Mouse (Mus musculus) midbrain, embryonic 11.5 days (tissue): Measurements from ENCODE around the gene Madd. TPM values are rescaled to one million over a fixed set of nuclear protein-coding genes. Genes with fewer than 3 reads are reported as not detected.

Experiments used
- ATAC-seq: fragments of 200-750 bp; cut with Nextera tagmentation; 2 replicates; pipeline ENCODE4 v1.8.0; 2017; ENCODE audit warnings: moderate TSS enrichment, moderate library complexity; ENCODE audit not compliant: low FRiP score
- DNase-seq: peaks from one replicate; pipeline ENCODE4 v3.0.0; 2015; ENCODE audit warnings: low spot score; ENCODE audit errors: missing footprints
- H3K27ac ChIP-seq: fragments of 300-500 bp; sonication (generic); 2 replicates; pipeline ENCODE4 v1.5.1; 2014; ENCODE audit warnings: low read depth, low read length
- H3K27me3 ChIP-seq: fragments of 300-500 bp; sonication (generic); 2 replicates; pipeline ENCODE4 v1.6.1; 2014; ENCODE audit warnings: mild to moderate bottlenecking, low read length, moderate library complexity, mixed read lengths; ENCODE audit not compliant: control insufficient read depth, insufficient read depth
- H3K36me3 ChIP-seq: fragments of 300-500 bp; sonication (generic); 2 replicates; pipeline ENCODE4 v1.6.1; 2014; ENCODE audit warnings: mild to moderate bottlenecking, low read length, moderate library complexity, mixed read lengths; ENCODE audit not compliant: control insufficient read depth, insufficient read depth
- H3K4me1 ChIP-seq: fragments of 300-500 bp; sonication (generic); 2 replicates; pipeline ENCODE4 v1.6.1; 2014; ENCODE audit warnings: low read length; ENCODE audit not compliant: control insufficient read depth, insufficient read depth
- H3K4me2 ChIP-seq: fragments of 300-500 bp; sonication (generic); 2 replicates; pipeline ENCODE4 v1.6.1; 2014; ENCODE audit warnings: mild to moderate bottlenecking, moderate library complexity
- H3K4me3 ChIP-seq: fragments of 300-500 bp; sonication (generic); 2 replicates; pipeline ENCODE4 v1.5.1; 2014; ENCODE audit warnings: low read depth, low read length
- H3K9ac ChIP-seq: fragments of 300-500 bp; sonication (generic); 2 replicates; pipeline ENCODE4 v1.6.1; 2014; ENCODE audit warnings: low read length
- H3K9me3 ChIP-seq: fragments of 300-500 bp; sonication (generic); 2 replicates; pipeline ENCODE4 v1.6.1; 2016; ENCODE audit warnings: low read length; ENCODE audit not compliant: control insufficient read depth
- WGBS: fragments of 180-500 bp; shearing (Covaris S2); extraction: QIAGEN DNeasy Blood & Tissue Kit; methylation state at CpG from one replicate; pipeline ENCODE4 v1.1.7; 2014; 5-methylcytosine and 5-hydroxymethylcytosine counted together
- polyA plus RNA-seq: library from polyadenylated mRNA; unstranded; fragments of >200 nt; fragmentation: Nextera tagmentation; extraction: Ambion mirVana; gene quantifications from 2 replicates; pipeline ENCODE4 v1.2.1, GENCODE M21; 2014

Madd gene
- polyA plus RNA-seq, 1 experiment from 2014 or later: 17.3 TPM

GRCm38 (mm10) chr2:91109241-91109640 is 74.4 kb downstream of the Madd start:
- H3K4me1 ChIP-seq: no peaks in the 10 kb centered on the region
- no peak overlapping the region for H3K9ac ChIP-seq
- H3K27me3 ChIP-seq: no peaks in the 10 kb centered on the region
- H3K36me3 ChIP-seq: no peaks in the 10 kb centered on the region
- DNase-seq (no peak), ATAC-seq (no peak)
- no peak overlapping the region for H3K27ac ChIP-seq
- no peak overlapping the region for H3K4me3 ChIP-seq
- 83% methylated on average over 5 of the region's 5 CpGs for WGBS
- no peak overlapping the region for H3K4me2 ChIP-seq
- H3K9me3 ChIP-seq: no peaks in the 10 kb centered on the region

GRCm38 (mm10) chr2:91108156-91108555 is 75.5 kb downstream of the Madd start:
- 83% methylated on average over 3 of the region's 3 CpGs for WGBS
- ATAC-seq: no peak

GRCm38 (mm10) chr2:91101124-91101740 is 82.4 kb downstream of the Madd start:
- H3K36me3 ChIP-seq: no peaks in the 10 kb centered on the region
- no peak overlapping the region for H3K4me3 ChIP-seq
- DNase-seq (peak; percentile 98), ATAC-seq (peak; percentile 81)
- H3K9ac ChIP-seq: no peak overlapping the region
- no peaks in the 10 kb centered on the region for H3K4me1 ChIP-seq
- no peak overlapping the region for H3K27ac ChIP-seq
- no peak overlapping the region for H3K4me2 ChIP-seq
- 15% methylated on average over 7 of the region's 7 CpGs for WGBS
- no peaks in the 10 kb centered on the region for H3K9me3 ChIP-seq
- no peaks in the 10 kb centered on the region for H3K27me3 ChIP-seq

More at GRCm38 (mm10) chr2:91108156-91108555, 75.5 kb downstream of the Madd start:
- Histone ChIP-seq H3K4me3 (no peak overlapping the region), H3K36me3 (no peaks in the 10 kb centered on the region), H3K9me3 (no peaks in the 10 kb centered on the region), H3K27me3 (no peaks in the 10 kb centered on the region), H3K27ac (no peak overlapping the region), H3K4me1 (no peaks in the 10 kb centered on the region), H3K4me2 (no peak overlapping the region), H3K9ac (no peak overlapping the region)
- no peak for DNase-seq

- WGBS: 88% methylated on average over 2 of the region's 2 CpGs
- H3K4me2 ChIP-seq: no peak overlapping the region
- no peak overlapping the region for H3K9ac ChIP-seq
- no peaks in the 10 kb centered on the region for H3K27me3 ChIP-seq
- H3K4me3 ChIP-seq: no peak overlapping the region
- no peak for ATAC-seq
- DNase-seq: no peak
- no peaks in the 10 kb centered on the region for H3K4me1 ChIP-seq
- no peaks in the 10 kb centered on the region for H3K9me3 ChIP-seq
- H3K36me3 ChIP-seq: no peaks in the 10 kb centered on the region
- no peak overlapping the region for H3K27ac ChIP-seq
Observed at GRCm38 (mm10) chr2:91098156-91098555, 85.5 kb downstream of the Madd start.

GRCm38 (mm10) chr2:91097015-91097414 is 86.6 kb downstream of the Madd start:
- DNase-seq: no peak
- no peak for ATAC-seq
- H3K9ac ChIP-seq: no peak overlapping the region
- no peak overlapping the region for H3K27ac ChIP-seq
- H3K27me3 ChIP-seq: no peaks in the 10 kb centered on the region
- H3K36me3 ChIP-seq: no peaks in the 10 kb centered on the region
- no peaks in the 10 kb centered on the region for H3K9me3 ChIP-seq
- no peak overlapping the region for H3K4me2 ChIP-seq
- H3K4me1 ChIP-seq: no peaks in the 10 kb centered on the region
- 74% methylated on average over 10 of the region's 10 CpGs for WGBS
- H3K4me3 ChIP-seq: no peak overlapping the region

- 76% methylated on average over 14 of the region's 14 CpGs for WGBS
- DNase-seq (no peak), ATAC-seq (no peak)
- H3K4me3 ChIP-seq: no peak overlapping the region
- no peaks in the 10 kb centered on the region for H3K9me3 ChIP-seq
- H3K4me2 ChIP-seq: no peak overlapping the region
- no peak overlapping the region for H3K9ac ChIP-seq
- H3K27me3 ChIP-seq: no peaks in the 10 kb centered on the region
- H3K27ac ChIP-seq: no peak overlapping the region
- H3K36me3 ChIP-seq: no peaks in the 10 kb centered on the region
- no peaks in the 10 kb centered on the region for H3K4me1 ChIP-seq
Observed at GRCm38 (mm10) chr2:91096524-91096923, 87.1 kb downstream of the Madd start.

- Histone ChIP-seq H3K9me3 (no peaks in the 10 kb centered on the region), H3K36me3 (no peaks in the 10 kb centered on the region), H3K27me3 (no peaks in the 10 kb centered on the region), H3K9ac (no peak overlapping the region), H3K4me1 (no peaks in the 10 kb centered on the region), H3K4me3 (no peak overlapping the region), H3K27ac (no peak overlapping the region), H3K4me2 (no peak overlapping the region)
- DNase-seq (no peak), ATAC-seq (no peak)
- 77% methylated on average over 6 of the region's 6 CpGs for WGBS
Observed at GRCm38 (mm10) chr2:91090827-91091226, 92.8 kb downstream of the Madd start.

- H3K4me2 ChIP-seq: no peak overlapping the region
- H3K4me1 ChIP-seq: no peaks in the 10 kb centered on the region
- H3K27me3 ChIP-seq: no peaks in the 10 kb centered on the region
- ATAC-seq (no peak), DNase-seq (no peak)
- H3K36me3 ChIP-seq: no peaks in the 10 kb centered on the region
- H3K27ac ChIP-seq: no peak overlapping the region
- WGBS: 81% methylated on average over 6 of the region's 6 CpGs
- no peak overlapping the region for H3K4me3 ChIP-seq
- no peak overlapping the region for H3K9ac ChIP-seq
- no peaks in the 10 kb centered on the region for H3K9me3 ChIP-seq
Observed at GRCm38 (mm10) chr2:91090208-91090607, 93.4 kb downstream of the Madd start.

GRCm38 (mm10) chr2:91088987-91089386 is 94.7 kb downstream of the Madd start:
- 86% methylated on average over 9 of the region's 9 CpGs for WGBS
- Histone ChIP-seq H3K27me3 (no peaks in the 10 kb centered on the region), H3K4me1 (no peaks in the 10 kb centered on the region), H3K4me3 (no peak overlapping the region), H3K27ac (no peak overlapping the region), H3K9me3 (no peaks in the 10 kb centered on the region), H3K4me2 (no peak overlapping the region), H3K9ac (no peak overlapping the region), H3K36me3 (no peaks in the 10 kb centered on the region)
- DNase-seq (no peak), ATAC-seq (no peak)
